Mouse (Mus musculus): ENCODE data around the gene Ina.

GRCm38 (mm10) chr19:47065860-47066259, 51.4 kb downstream of the Ina start:
- TF ChIP-seq CTCF (IDR thresholded peaks at IDR 0.05; ENCODE audit: low read depth, low read length) (no peak), POLR2AphosphoS5 (IDR thresholded peaks at IDR 0.05; ENCODE audit: insufficient replicate concordance, low read depth, low read length) (no peak)

Data from G1E (cell line).